Mouse (Mus musculus) lung, postnatal 25 days (tissue): ENCODE results near the gene Atp6v1g2.

Experiments used
- DNase-seq: peaks from one replicate; pipeline ENCODE4 v3.0.0; 2022; ENCODE audit warnings: low spot score

Gene Atp6v1g2

DNA sequence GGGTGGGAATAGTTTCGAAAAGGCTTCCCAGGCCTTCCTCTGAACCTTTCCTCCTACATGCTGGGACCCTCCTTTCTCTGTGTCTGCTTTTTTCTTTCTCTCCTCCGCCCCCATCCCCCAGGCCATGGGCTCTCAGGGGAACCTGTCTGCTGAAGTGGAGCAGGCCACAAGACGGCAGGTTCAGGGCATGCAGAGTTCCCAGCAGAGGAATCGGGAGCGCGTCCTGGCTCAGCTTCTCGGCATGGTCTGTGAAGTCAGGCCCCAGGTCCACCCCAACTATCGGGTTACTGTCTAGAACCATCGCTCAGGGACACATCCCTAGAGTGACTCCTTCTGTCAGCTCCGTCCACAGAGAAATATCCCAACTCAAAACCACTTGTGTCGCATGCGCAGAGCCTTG lies 4.0 kb downstream of the Atp6v1g2 start:
- no peak for DNase-seq

DNA sequence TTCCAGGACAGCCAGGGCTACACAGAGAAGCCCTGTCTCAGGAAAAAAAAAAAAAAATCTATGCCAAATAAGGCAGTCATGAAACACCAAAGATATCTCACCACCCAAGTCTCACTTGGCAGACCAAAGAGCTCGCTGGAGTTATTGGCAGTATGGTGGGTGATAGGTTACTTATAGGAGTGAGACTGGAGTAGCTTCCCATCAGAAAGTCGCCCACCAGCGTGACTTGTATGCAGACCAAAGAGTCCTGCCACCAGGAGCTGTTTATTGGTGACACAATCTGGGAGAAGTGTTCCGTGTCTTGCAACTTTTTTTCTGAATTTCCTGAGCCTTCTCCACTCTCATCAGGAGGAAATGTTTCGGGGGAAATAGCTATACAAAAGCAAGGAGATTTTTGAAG lies 6.2 kb downstream of the Atp6v1g2 start:
- no peak for DNase-seq

GRCm38 (mm10) chr17:35240384-35241304 lies 7.2 kb downstream of the Atp6v1g2 start:
- DNase-seq: no peak

DNA sequence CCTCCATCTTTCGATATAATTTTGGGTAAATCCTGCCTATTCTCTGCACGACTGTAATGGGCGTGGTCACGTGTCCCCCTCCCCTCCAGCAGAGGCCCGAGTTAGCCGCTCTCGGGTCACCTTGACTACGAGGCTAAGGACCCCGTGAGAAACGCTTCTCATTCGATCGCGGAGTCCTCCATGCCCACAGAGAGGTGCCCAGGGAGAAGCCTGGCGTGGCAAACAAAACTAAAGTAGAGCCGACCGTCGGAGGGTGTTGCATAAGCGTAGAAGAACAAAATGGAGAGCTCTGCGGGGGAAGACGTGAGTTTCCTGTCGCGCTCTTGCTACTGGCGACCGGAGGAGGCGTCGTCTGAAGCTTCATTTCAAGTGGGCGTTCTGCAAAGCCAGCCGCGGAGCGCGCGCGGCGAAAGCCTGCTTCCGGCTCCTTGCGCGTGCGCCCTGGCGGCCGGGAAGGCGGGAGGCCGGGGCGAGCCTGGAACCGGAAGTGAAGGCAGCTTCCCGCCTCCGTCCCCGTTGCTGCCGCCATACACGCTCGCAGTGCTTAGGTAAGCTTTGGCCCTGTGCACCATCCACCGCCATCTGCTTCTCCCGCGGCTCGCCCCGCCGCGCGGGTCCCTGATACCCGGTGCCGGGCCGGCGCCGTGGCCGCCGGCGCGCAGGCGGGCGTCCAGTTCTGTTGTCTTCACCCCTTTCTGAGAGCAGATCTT lies 8.0 kb downstream of the Atp6v1g2 start, which contains the start of gene Ddx39b:
Ddx39b (plus strand) TSS at position 442 of the 710 bp plus-strand sequence.
- peak; percentile 96 for DNase-seq

- no peak for DNase-seq
Observed at GRCm38 (mm10) chr17:35242015-35242941, 8.8 kb downstream of the Atp6v1g2 start.

- DNase-seq: no peak
Observed at GRCm38 (mm10) chr17:35243086-35243485, 9.6 kb downstream of the Atp6v1g2 start.

DNA sequence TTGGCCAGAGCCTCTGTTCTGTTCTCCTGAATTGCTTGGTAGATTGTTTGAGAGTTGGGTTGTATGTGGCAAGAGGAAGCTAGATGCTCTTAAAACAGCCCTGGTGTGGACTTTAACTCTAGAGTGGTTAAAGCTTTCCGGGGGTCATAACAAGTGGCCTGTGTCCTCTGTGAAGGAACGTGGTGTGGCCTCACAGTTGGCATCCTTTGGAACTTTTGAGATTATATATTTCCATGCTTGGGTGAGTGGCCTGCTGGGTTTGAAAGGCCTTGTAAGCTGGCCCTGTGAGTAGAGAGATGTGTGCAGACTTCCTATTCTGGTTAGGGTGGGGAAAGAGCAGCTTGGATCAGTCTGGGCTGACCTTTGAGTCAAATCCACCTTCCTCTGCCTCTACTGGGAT lies 11.5 kb downstream of the Atp6v1g2 start:
- no peak for DNase-seq

GRCm38 (mm10) chr17:35245731-35246623 lies 12.5 kb downstream of the Atp6v1g2 start:
- no peak for DNase-seq

DNA sequence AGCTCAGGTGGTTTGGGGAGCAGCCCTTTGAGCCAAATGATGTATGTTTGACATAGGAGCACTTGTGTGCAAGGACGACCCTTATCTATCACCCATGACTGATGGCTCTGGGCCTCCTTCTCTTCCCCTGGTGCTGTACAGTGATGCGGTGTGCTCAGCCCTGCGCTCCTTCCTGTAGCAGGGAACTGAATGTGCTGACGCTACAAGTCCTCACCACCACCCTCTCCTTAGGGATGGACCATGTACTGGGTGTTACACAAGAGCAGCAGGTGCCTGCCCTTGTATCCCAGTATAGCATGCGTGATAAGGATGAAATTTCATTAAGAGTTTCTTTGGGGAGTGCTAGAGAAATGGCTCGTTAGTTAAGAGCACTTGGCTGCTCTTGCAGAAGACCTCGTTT lies 13.7 kb downstream of the Atp6v1g2 start:
- DNase-seq: no peak

DNA sequence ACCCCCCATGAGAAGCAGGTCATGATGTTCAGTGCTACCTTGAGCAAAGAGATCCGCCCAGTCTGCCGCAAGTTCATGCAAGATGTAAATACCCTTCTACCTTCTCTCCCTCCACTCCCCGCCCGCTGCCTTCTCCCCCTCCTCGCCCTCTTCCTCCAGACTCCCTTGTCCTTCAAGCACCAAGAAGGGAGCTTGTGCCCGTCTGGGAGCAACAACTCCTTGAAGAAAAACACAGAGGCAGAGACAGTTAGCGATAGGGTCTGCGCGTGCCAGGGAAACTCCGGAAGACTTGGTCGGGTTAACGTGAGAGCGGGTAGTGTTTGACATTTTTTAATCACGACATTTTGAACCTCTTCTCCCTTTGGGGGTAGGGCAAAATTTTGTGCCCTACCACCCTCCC lies 15.5 kb downstream of the Atp6v1g2 start:
- DNase-seq: no peak

DNA sequence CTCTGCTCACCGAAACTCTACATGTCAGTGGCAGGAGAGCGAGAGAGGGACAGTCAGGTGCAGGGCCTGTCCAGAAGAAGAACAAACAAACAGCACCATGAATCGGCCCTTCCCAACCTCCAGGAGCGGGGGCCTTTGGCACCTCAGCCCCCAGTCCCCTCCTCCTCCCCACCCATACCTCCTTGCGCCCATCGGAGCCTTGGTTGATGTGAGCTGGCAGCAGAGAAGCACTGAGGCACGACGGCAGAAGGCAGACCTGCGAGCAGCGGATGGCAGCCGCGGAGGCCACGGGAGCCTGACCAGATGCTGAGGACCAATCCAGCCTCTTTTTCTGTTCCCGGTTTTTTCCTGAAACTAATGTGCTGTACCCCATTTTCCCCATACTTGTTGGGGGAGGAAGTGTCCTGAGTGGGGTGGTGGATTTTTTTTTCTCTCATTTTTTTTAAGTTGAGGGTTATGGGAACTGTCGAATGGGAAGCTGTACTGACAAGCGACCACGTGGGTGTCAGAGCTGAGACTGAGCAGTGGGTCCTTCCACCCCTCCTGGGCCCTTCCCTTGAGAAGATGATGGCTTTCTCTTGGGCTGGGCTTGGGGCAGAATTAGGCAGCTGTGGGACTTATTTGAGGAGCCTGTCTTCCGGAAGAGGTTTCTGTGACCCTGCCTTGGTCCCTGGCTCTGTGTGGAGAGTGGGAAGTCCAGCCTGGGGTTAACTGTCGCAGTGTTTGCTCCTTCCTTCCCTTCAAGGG lies 16.2 kb downstream of the Atp6v1g2 start:
- DNase-seq: no peak

DNA sequence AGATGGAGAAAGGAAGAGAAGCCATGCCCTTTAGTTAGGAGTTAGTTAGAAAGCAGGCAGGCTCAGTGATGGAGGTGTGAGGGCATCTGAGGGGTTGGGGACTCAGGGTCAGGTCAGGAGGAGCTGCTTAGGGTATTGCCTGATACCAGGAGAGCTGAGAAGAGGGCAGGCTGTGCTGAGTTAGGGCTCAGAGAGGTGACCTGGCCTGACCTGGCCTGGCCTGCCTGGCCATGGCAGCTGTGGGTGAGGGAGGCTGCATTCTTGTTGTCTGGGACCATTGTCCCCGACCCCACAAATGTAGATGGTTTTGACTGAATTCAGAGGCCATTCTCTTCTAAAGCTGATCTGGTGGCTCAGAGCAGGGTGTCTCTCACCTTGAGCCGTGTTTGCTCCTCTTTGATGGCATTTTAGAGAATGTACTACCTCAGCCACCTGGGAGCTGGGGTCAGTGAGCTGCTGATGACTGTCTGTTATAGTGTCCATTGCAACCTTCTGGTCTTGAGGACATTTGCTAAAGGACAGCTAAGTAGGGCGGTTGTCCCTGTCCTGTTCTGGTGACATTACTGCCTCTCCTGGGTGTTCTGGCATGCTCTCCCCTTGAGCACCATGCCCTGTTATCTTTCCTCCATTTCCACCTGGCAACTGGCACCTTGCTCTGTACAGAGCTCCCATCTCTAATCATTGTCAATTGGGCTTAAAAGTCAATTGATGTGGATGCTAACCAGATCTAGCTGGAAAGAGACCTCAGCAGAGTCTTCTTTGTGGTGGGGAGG lies 17.1 kb downstream of the Atp6v1g2 start:
- no peak for DNase-seq

- DNase-seq: peak; percentile 89
Observed at GRCm38 (mm10) chr17:35251162-35251719, 17.8 kb downstream of the Atp6v1g2 start.

DNA sequence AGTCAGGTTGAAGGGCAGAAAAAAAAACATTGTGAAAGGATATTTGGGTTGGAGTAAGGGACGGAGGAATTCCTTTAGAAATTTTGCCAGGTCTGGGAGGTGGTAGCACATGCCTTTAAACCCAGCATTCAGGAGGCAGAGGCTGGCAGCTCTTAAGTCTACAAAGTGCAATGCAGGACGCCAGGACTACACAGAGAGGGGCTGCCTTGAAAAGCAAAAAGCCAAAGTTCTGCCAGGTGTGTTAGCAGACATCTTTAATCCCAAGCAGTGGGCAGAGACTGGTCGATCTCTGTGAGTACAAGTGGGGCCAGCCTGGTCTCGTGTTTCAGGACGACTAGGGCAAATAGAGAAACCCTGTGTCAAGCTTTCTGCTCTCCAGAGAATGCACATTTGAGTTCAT lies 18.5 kb downstream of the Atp6v1g2 start:
- no peak for DNase-seq

DNA sequence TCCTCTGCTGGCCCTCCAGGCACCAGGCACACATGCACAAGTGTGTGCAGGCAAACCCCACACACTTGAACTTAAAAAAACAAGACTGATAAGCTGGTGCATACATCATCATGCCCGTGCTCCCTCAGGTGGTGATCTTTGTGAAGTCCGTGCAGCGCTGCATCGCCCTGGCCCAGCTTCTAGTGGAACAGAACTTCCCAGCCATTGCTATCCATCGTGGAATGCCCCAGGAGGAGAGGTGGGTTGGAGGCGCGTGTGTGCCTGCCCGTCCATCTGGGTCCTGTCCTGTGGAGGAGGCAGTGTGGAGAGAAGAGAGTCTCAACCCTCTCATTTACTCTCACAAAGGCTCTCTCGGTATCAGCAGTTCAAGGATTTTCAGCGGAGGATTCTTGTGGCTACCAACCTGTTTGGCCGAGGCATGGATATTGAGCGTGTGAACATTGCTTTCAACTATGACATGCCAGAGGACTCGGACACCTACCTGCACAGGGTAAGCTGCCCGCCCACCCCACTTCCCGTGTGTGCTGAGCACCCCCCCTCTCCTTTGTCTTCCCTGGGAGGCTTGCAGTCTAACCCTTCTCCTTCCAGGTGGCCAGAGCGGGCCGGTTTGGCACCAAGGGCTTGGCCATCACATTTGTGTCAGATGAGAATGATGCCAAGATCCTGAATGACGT lies 19.3 kb downstream of the Atp6v1g2 start:
- DNase-seq: no peak

DNA sequence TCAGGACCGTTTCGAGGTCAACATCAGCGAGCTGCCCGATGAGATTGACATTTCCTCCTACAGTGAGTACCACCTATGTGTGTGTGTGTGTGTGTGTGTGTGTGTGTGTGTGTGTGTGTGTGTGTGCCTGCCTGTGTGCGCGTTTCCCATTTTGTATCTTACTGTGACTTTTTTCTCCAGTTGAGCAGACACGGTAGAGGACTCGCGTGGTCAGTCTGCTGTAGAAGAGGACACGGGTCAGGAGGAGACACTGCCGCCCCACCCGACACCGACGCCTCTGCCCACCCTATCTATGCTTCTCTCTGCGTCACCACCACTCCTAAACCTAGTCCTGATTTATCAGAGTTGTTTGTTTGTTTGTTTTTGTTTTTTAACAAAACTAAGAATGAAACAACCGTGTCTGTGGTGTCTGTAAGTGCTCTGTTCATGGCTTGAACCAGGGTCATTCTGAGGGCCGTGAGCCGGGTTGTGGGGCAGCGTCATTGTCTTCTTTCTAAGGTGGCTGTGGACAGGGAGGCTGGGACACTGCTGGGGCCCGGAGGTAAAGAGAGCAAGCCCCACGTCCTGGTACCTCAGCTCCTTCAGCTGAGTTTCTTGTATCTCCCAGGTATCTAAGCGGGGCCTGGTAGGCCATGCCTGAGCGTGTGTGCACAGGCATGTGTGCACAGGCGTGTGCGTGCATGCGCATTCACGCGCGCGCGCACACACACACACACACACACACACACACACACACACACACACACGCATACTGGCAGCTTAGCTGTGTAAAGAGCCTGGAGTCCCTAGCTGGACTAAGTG lies 20.0 kb downstream of the Atp6v1g2 start:
- no peak for DNase-seq

GRCm38 (mm10) chr17:35254241-35255098 lies 21.0 kb downstream of the Atp6v1g2 start:
- DNase-seq: no peak
